Mouse (Mus musculus) erythroblast, embryonic 14.5 days (primary cell): ENCODE results near the gene Ckm. TPM values are rescaled to one million over a fixed set of nuclear protein-coding genes. Genes with fewer than 3 reads are reported as not detected.

Experiments used
- H3K27me3 ChIP-seq: 2 replicates; pipeline ENCODE4 v1.6.1; 2012; ENCODE audit warnings: inconsistent platforms; ENCODE audit not compliant: control insufficient read depth
- H3K36me3 ChIP-seq: 2 replicates; pipeline ENCODE4 v1.6.1; 2012; ENCODE audit warnings: mild to moderate bottlenecking, inconsistent platforms; ENCODE audit not compliant: control insufficient read depth
- H3K4me1 ChIP-seq: 2 replicates; pipeline ENCODE4 v1.6.1; 2012; ENCODE audit warnings: inconsistent platforms; ENCODE audit not compliant: control insufficient read depth
- H3K4me3 ChIP-seq: replicated peaks from 2 replicates; pipeline ENCODE3; 2012; ENCODE audit warnings: moderate library complexity, mild to moderate bottlenecking, inconsistent platforms
- H3K9me3 ChIP-seq: 2 replicates; pipeline ENCODE4 v1.6.1; 2012; ENCODE audit warnings: low read length, inconsistent platforms, mixed read lengths; ENCODE audit not compliant: control insufficient read depth
- GATA1 ChIP-seq: IDR thresholded peaks from 2 replicates; pipeline ENCODE4 v1.6.1; 2012; ENCODE audit warnings: low read length, inconsistent platforms, mixed read lengths
- TAL1 ChIP-seq: IDR thresholded peaks from 3 replicates; pipeline ENCODE4 v1.6.1; 2012; ENCODE audit warnings: low read length, inconsistent platforms, mixed read lengths
- polyA plus RNA-seq: library from polyadenylated mRNA; stranded (reverse); fragments of >175 nt; gene quantifications from 2 replicates; pipeline ENCODE4 v1.2.3, GENCODE M21; 2012

The Ckm gene
- polyA plus RNA-seq, 1 experiment = not detected

DNA sequence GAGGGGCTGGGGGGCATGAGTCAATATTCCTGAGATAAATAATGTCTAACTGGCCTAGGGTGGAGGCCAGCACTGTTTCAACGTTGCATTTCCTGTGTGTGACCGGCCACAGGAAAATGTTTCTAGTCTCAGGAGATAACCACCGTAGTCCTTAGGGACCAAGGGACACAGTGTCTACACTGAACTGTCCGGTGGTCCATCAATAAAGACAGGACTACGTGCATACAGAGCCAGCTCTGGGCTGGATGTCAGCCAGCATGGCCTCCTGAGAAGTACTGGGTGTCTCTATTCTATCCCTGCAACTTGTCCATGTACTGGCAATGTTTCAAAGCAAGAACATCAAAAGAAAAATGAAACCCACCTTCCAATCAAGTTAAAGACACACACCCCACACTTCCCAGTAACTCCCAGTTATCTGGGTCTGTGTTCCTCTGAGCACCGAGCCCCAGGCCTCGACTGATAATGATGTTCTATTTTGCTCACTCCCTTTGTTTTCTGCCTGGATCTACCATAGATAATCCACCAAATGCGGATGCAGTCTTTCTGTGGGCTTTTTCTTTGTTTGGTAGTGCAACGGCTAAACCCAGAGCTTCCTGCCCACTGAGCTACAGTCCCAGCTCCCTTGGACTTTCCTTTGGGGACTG lies 37.0 kb downstream of the Ckm start:
- Histone ChIP-seq H3K4me3 (no peak overlapping the region), H3K9me3 (no peaks in the 10 kb centered on the region), H3K4me1 (peaks cover 7% of the 10 kb centered on the region), H3K36me3 (peaks cover 19% of the 10 kb centered on the region), H3K27me3 (no peaks in the 10 kb centered on the region)
- TF ChIP-seq TAL1 (no peak), GATA1 (no peak)

DNA sequence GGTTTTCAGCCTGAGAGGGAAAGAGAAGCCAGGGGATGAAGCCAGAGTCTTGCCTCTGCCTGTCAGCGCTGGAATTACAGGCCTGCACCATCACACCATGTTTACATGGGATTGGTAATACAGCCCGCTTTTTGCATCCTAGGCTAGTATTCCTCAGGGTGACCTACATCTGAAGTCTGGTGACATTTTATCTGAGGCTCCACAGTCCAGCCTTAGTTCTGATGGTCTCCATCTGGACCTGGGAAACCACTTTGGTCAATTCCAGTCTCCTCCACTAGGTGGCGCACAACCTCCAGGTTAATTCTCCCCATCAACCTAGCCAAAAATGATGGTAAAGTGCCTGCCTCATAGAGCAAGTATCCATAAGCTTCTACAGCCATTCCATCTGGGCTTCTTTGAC lies 38.8 kb downstream of the Ckm start:
- TF ChIP-seq GATA1 (no peak), TAL1 (no peak)
- no peaks in the 10 kb centered on the region for H3K9me3 ChIP-seq
- H3K36me3 ChIP-seq = peaks cover 18% of the 10 kb centered on the region
- peaks cover 7% of the 10 kb centered on the region for H3K4me1 ChIP-seq
- no peaks in the 10 kb centered on the region for H3K27me3 ChIP-seq
- H3K4me3 ChIP-seq = no peak overlapping the region

DNA sequence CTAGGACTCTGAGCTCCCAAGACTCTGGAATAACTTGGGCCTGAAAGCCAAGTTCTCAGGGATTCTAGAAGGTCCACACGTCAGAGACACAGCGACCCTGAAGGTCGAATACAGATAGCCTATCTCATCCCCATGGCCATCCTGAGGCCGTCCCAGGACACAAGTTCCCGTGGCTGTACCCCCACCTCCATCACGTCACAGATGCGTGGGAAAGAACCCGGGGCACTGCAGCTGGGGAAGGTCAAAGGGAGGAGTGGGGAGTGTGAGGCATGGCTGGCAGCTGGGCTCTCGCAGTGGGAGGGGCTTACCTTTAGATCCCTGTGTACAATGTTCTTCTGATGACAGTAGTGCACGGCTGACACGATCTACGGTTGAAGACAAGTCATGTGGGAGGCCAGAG lies 40.2 kb downstream of the Ckm start:
- Histone ChIP-seq H3K9me3 (no peaks in the 10 kb centered on the region), H3K4me3 (no peak overlapping the region), H3K36me3 (peaks cover 21% of the 10 kb centered on the region), H3K27me3 (no peaks in the 10 kb centered on the region), H3K4me1 (peaks cover 7% of the 10 kb centered on the region)
- TF ChIP-seq TAL1 (no peak), GATA1 (no peak)

DNA sequence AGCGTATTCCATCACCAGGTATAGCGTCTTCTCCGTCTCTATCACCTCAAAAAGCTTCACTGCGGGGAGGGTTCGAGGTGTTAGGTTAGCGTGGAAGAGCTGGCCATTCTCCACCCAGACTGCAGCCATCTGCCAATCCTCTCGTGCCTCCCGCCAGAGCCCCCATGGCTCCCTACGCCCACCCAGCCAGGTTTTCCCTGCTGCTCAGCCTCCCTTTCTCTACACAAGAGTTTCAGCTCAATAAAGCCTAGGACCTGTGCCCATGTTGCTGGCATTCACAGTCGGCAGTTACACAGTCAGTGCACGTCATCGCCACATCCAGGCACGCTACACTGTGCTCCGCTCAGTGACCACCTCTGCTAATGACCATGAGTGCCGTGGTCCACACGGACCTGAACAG lies 43.1 kb downstream of the Ckm start:
- Histone ChIP-seq H3K4me1 (peaks cover 2% of the 10 kb centered on the region), H3K9me3 (no peaks in the 10 kb centered on the region), H3K36me3 (peaks cover 22% of the 10 kb centered on the region), H3K27me3 (no peaks in the 10 kb centered on the region), H3K4me3 (no peak overlapping the region)
- TF ChIP-seq GATA1 (no peak), TAL1 (no peak)

DNA sequence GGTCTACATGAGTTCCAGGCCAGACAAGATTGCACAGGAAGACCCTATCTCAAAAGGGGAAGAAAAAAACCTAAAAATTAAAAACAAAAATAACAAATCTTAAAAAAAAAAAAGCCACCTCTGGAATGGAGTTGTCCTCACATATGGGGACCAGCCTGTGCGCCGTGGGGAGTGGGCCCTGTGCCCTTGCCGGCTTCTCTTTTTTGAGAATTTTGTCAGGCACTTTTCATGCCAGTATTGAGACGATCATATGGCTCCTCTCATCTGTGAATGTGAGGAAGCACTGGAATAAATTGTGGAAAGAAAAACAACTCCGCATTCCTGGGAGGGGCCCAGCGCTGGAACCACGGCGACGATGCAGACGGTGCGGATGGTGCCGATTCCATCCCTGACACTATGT lies 44.6 kb downstream of the Ckm start:
- H3K9me3 ChIP-seq = no peaks in the 10 kb centered on the region
- peaks cover 22% of the 10 kb centered on the region for H3K36me3 ChIP-seq

DNA sequence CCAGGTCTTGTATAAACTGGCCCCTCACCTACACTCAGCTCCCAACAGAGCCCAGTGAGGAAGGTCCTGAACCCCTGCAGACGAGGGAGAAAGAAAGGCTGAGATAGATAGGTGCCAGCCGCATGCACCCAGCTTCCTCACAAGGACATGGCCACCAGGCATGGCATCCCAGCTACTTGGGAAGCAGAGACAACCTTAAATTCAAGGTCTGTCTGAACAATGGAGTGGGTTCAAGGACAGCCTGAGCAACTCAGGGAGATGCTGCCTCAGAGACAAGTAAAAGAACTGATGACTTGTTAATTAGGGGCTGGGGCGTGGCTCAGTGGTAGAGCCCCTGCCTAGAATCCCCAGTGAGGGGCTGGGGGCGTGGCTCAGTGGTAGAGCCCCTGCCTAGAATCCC lies 50.6 kb downstream of the Ckm start:
- no peak overlapping the region for H3K4me3 ChIP-seq
- H3K27me3 ChIP-seq = no peaks in the 10 kb centered on the region
- H3K36me3 ChIP-seq = peaks cover 6% of the 10 kb centered on the region
- no peaks in the 10 kb centered on the region for H3K9me3 ChIP-seq
- peaks cover 30% of the 10 kb centered on the region for H3K4me1 ChIP-seq
- TF ChIP-seq GATA1 = no peak
- TF ChIP-seq TAL1 = no peak

More for the DNA sequence above, 44.6 kb downstream of the Ckm start:
- H3K4me1 ChIP-seq = no peaks in the 10 kb centered on the region; the same call in 1 of the 2 replicates
- TF ChIP-seq GATA1 = no peak
- TF ChIP-seq TAL1 = no peak
- no peaks in the 10 kb centered on the region for H3K27me3 ChIP-seq
- no peak overlapping the region for H3K4me3 ChIP-seq

DNA sequence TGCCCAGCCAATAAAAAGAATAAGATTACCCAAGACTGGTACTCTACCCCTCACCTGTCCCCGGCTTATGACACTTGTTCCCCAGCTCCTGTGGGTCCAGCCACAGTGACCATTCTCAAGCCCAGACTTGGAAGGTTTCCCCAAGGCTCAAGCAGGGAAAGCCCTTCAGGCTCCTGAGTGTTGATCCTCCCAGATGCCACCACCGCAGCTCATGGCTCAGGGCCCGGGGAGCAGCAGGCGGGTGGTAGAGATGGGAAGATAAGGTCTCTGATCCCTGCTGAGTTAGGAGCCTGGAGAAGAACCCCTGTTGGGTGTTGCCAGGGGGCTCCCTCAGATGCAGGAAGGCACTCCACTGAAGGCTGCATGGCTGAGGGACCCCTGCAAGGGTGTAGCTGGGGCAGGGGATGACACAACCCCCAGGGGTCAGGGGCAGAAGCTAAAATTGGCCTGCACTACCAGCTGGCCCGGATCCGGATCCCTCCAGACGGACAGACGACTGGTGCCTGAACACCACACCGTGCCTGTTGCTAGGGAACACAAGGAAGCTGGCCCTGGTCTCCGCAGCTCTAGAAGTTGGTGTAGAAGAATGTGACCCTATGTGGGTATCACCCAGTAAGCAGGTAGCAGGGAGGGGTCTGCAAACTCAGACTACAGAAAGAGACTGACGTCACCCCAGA lies 51.4 kb downstream of the Ckm start:
- Histone ChIP-seq H3K4me3 (no peak overlapping the region), H3K9me3 (no peaks in the 10 kb centered on the region), H3K27me3 (no peaks in the 10 kb centered on the region), H3K36me3 (peaks cover 6% of the 10 kb centered on the region), H3K4me1 (peaks cover 30% of the 10 kb centered on the region)
- TF ChIP-seq TAL1 (no peak), GATA1 (no peak)

DNA sequence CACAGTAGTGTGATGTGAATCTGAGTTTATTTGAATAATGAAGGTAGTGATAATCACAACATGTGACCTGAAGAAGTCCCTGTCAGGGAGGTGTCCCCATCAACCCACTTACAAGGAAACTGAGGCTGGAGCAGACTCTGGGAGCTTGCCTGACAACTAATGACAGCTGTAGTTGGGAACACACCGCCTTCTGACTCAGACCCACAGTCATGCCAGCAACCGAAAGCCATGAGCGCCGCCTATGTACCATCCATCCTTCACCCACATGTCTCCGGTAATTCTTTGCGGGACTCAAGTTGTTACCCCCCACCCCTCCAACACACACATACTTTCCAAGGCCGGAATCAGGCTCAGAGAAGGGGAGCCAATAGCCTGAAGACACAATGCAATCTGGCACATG lies 52.1 kb downstream of the Ckm start:
- Histone ChIP-seq H3K9me3 (no peaks in the 10 kb centered on the region), H3K4me1 (peaks cover 30% of the 10 kb centered on the region), H3K36me3 (no peaks in the 10 kb centered on the region; the same call in 1 of the 2 replicates), H3K4me3 (no peak overlapping the region), H3K27me3 (no peaks in the 10 kb centered on the region)
- no peak for TF ChIP-seq GATA1
- no peak for TF ChIP-seq TAL1

DNA sequence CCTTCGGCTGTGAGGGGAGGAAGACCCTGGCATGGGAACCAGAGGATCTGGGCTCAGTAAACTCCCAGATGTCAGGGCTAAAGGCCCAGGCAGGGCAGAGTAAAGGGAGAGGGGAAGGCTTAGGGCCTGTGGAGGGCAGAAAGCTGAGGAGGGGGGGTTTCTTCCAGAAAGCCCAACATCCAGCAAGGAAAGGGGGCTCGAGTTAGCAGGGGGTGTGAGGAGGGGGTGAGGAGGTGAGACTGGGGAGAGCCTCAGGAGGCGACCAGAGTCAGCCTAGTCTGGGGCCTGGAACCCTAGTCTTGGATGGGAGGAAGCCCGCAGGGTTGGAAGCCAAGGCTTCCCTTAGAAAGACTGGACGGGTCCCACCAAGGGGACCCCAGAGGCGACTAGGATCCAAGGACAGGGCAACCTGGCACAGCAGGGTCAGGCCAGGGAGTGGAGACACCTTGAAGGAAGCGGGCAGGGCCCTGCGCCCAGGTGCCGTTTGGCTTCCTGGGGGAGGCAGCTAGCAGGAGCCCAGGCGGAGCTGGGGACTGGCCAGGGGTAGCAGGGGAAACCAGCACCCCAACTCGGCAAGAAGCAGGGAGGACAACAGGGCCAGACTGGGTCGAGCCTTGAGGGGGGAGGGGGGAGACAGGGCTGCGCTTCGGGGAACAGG lies 53.0 kb downstream of the Ckm start:
- Histone ChIP-seq H3K4me1 (peaks cover 32% of the 10 kb centered on the region), H3K36me3 (no peaks in the 10 kb centered on the region), H3K27me3 (peaks cover 4% of the 10 kb centered on the region), H3K9me3 (no peaks in the 10 kb centered on the region), H3K4me3 (peak overlapping the region; percentile 71)
- TF ChIP-seq GATA1 = no peak
- TF ChIP-seq TAL1 = no peak
